Mouse (Mus musculus) kidney, adult 2 months (tissue): ENCODE data around the gene Tekt3.

Source experiments
- CTCF ChIP-seq: fragments of 200-500 bp; conservative IDR thresholded peaks from 2 replicates; pipeline ENCODE4 v1.5.1; 2011; ENCODE audit warnings: low read depth, mild to moderate bottlenecking, control low read depth, low read length, moderate library complexity, mixed read lengths; ENCODE audit not compliant: insufficient read depth, insufficient read length
- POLR2A ChIP-seq: fragments of 200-500 bp; IDR thresholded peaks from one replicate; pipeline ENCODE4 v1.6.1; 2011; ENCODE audit warnings: low read depth, low read length, control low read depth

- TF ChIP-seq CTCF (no peak), POLR2A (no peak)
Observed at GRCm38 (mm10) chr11:63050362-63050932, 11.0 kb upstream of the Tekt3 start.
